Mouse (Mus musculus) heart, adult 2 months (tissue): ENCODE data around the gene Rpl31.

Experiments
- CTCF ChIP-seq: fragments of 200-600 bp; IDR thresholded peaks from 2 replicates; pipeline ENCODE4 v1.8.1; 2022; ENCODE audit warnings: antibody characterized with exemption, mild to moderate bottlenecking, moderate library complexity
- POLR2A ChIP-seq: fragments of 200-500 bp; IDR thresholded peaks from 2 replicates; pipeline ENCODE4 v1.6.1; 2011; ENCODE audit warnings: mild to moderate bottlenecking, low read depth, low read length, control low read depth; ENCODE audit not compliant: insufficient read depth

DNA sequence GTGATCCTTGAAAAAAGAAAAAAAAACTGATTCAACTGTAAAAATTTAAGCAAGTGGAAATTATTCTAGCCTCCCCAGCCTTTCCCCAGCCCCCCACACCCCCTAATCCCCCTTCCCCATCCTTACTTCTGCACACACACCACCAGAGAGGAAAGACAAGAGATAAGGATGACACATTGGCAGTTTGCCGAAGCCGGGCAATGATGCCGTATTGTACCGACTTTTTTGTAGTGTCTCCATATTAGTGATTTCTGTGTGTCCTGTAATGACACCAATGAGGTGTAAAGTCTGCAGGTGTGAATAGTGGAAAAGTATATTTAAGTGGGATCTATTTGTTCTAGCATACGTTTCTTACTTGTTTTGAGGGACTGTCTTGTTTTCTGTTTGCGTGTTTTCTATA, 27.5 kb upstream of the Rpl31 start:
- TF ChIP-seq POLR2A = no peak
- TF ChIP-seq CTCF = no peak
